Mouse (Mus musculus) liver, embryonic 14.5 days (tissue): ENCODE data around the gene Myt1.

Source experiments
- CTCF ChIP-seq: IDR thresholded peaks from 2 replicates; pipeline ENCODE4 v1.5.1; 2016; ENCODE audit warnings: antibody characterized with exemption, low read depth, control low read depth
- EP300 ChIP-seq: IDR thresholded peaks from 2 replicates; pipeline ENCODE4 v1.6.1; 2016; ENCODE audit warnings: antibody characterized with exemption, low read depth

- TF ChIP-seq CTCF (no peak), EP300 (no peak)
These were observed 107.9 kb downstream of the Myt1 start for GRCm38 (mm10) chr2:181871039-181871438.
